Mouse (Mus musculus): ENCODE results near the gene Nanos3.

Gene Nanos3

GRCm38 (mm10) chr8:84130806-84131205 is 54.2 kb downstream of the Nanos3 start:
- CTCF ChIA-PET = no interaction called here

- CTCF ChIA-PET = no interaction called here
Observed at GRCm38 (mm10) chr8:84128277-84128676, 56.7 kb downstream of the Nanos3 start.

DNA sequence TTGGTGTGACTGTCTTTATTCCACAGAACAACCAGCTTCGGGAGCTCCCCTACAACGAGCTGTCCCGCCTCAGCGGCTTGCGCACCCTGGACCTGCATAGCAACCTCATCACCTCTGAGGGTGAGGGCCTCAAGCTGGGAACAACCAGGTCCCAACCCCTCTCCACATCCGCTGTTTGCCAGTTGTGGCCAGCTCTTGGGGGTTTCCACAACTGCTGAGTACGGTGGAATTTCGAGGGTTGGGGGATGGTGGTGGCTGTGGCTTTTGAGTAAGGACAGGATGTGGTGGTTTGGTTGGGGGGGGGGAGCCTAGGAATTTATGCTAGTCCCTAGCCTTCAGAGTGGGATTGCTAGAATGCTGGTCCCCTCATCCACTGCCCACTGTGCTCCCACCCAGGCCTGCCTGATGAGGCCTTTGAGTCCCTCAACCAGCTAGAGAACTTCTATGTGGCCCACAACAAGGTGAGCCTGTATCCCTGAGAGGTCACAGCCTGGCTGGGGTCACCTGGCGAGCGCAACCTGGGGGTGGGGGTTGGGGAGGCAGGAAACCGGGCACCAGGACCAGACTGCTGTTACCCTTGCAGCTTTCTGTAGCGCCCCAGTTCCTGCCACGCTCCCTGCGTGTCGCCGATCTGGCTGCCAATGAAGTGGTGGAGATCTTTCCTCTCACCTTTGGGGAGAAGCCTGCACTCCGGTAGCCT is 57.7 kb downstream of the Nanos3 start:
- CTCF ChIA-PET = interaction anchor here (0.6 to 0.8 kb wide), 3 partner anchors 30 to 117 kb away, joined by 5 to 12 read pairs (median 8); no protein-coding TSS in a partner anchor

DNA sequence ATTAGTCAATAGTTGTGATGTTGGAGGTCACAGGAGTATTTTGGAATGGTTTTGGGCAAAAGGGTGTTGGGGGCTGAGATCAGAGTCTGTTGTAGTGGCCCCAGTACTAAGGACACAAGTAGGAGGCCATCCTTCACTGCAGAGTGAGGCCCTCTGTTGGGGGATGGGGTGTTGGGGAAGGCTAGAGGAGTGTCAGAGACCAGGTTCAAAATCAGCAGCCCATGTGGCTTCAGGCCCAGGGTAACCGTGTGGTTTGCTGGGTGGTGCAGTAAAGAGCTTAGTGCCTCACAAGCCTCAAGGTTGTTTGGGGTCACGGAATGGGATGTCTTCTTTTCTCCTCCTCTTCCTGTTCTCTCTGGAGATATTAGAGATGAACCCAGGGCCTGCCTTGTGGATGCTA is 58.3 kb downstream of the Nanos3 start:
- CTCF ChIA-PET = interaction anchor here (0.6 to 0.7 kb wide), 2 partner anchors 29 to 33 kb away, joined by 8 to 12 read pairs; no protein-coding TSS in a partner anchor

- CTCF ChIA-PET = interaction anchor here (0.7 kb wide), 1 partner anchor 45 kb away, joined by 10 read pairs; no protein-coding TSS in a partner anchor
Observed at GRCm38 (mm10) chr8:84125656-84126055, 59.4 kb downstream of the Nanos3 start, which contains the start of gene Podnl1. Gene Podnl1, plus strand, starts transcription at chr8:84125989.

All from spleen, embryonic (tissue).